Mouse (Mus musculus): ENCODE measurements around the gene Trib3. TPM values are rescaled to one million over a fixed set of nuclear protein-coding genes. Genes with fewer than 3 reads are reported as not detected.
A peak's percentile ranks its signal among the peaks of the same experiment; 100 is the strongest.
"Not testable (repeated sequence)": the region's sequence is repeated elsewhere in the genome, so short reads cannot be mapped to it uniquely, and the experiment has no call there.

Trib3 gene
- total RNA-seq, 2 experiments from 2014 or later: 3.6 to 3.8 TPM

GRCm38 (mm10) chr2:152324842-152325241 is 19.0 kb downstream of the Trib3 start:
- no peak for DNase-seq
- intact Hi-C loops (cut with DNase I): loop anchor here (5.0 kb wide), 1 partner anchor 37 kb away; no protein-coding TSS in a partner anchor

DNA sequence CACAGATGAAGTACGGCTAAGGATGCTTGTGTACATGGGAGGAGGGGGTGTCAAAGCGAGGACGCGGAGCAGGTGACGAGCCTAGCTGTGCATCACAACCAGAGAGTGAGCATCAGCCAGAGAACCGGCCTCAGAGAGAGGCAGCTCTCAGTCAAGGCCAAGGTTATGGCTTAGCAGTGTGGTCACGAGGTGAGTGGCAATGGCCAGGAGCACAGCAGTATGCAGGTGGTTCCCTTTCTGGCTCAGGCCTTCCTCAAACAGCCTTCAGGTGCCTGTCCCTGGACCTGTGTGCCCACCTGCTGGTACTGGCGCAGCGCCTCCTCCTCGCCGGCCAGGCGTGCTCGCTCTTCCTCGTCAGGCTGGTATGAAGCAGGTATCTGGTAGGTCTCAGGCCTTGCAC is 19.9 kb downstream of the Trib3 start:
- intact Hi-C loops (cut with DNase I): no loop called here
- no peak for DNase-seq

DNA sequence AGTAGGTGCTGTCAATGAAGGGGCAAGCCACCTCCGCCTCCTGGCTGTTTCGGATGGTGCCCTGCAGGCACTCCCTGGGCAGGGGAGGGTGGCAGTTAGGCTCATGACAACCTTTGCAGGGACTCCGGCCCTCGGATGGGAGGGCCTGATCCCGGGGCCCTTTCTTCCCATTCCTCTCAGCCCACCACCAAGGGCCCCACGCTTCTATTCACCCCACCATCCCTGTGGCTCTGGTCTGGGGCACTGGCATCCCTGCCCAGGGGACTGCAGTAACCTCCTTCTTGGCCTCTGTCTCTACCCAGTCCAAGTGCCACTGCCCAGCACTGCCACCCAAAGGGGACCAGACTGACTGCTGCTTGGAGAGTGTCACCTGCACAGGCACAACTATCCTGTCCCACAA is 21.6 kb downstream of the Trib3 start:
- intact Hi-C loops (cut with DNase I): no loop called here
- DNase-seq: no peak

DNA sequence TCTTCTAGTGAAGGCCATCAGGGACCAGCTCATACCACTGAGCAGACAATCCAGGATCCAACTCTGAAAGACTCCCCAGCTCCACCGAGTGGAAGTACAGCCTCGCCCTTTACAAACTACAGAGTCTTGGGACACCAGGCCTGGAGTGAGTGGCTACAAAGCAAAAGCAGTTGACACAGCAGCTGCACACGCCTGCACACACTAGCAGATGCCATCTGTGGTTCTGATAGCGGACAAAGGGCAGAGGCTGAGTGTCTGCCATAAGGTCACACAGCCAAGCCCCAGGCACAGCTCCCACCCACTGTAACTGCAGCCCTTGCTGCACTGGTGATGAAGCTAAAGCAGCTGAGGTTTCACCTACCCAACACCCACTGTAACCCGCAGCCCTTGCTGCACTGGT is 22.3 kb downstream of the Trib3 start:
- intact Hi-C loops (cut with DNase I): no loop called here

GRCm38 (mm10) chr2:152317054-152317453 is 26.8 kb downstream of the Trib3 start:
- DNase-seq: no peak
- intact Hi-C loops (cut with DNase I): no loop called here

More for the DNA sequence above, 22.3 kb downstream of the Trib3 start:
- DNase-seq: no peak

- no peak for DNase-seq
- intact Hi-C loops (cut with DNase I): no loop called here
Measured at GRCm38 (mm10) chr2:152313926-152314325, 29.9 kb downstream of the Trib3 start.

GRCm38 (mm10) chr2:152312996-152313395 is 30.8 kb downstream of the Trib3 start:
- DNase-seq: no peak
- intact Hi-C loops (cut with DNase I): no loop called here

DNA sequence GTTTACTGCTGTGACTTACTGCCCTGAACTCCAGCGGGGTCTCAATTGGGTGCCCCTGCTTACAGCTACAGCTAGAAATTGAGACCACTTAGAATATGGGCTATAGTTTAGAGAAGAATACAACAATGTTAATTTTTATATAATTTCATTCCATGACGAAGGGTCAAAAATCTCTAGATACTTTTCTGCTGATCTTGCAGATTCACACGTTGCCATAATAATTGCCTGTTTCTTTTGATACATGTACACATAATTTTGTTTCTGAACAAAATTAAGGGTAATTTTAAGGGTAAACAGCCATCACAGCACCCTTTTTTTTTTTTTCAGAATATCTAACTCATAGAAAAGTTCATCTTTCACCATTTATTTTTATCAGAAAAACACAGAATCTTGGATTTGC is 36.6 kb downstream of the Trib3 start:
- intact Hi-C loops (cut with DNase I): no loop called here
- DNase-seq: no peak

- no peak for DNase-seq
- intact Hi-C loops (cut with DNase I): no loop called here
Measured at GRCm38 (mm10) chr2:152305480-152305879, 38.4 kb downstream of the Trib3 start.

DNA sequence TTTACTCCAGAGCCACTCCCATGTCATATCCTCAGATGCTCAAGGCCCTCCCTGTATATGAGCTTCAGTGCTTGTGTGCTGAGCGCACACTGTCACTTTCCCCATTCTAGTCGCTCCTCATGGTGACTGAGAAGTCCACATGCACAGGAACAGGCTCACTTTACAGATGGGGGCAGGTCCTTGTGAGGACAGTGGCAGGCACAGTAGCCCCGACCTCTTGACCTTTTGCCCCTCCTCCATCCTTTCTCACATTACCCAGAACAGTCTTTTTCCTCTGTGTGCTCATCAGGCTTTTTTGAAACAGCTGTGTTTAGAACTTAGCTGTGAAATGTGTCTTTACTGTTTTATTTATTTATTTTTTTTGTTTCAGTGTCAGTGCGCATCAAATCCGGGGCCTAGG is 40.1 kb downstream of the Trib3 start:
- no peak for DNase-seq
- intact Hi-C loops (cut with DNase I): no loop called here

- intact Hi-C loops (cut with DNase I): no loop called here
- DNase-seq: no peak
Measured at GRCm38 (mm10) chr2:152302862-152303261, 41.0 kb downstream of the Trib3 start.

- peak in 1 of 2 experiments; percentile 16 for DNase-seq
- intact Hi-C loops (cut with DNase I): loop anchor here (5.0 kb wide), 1 partner anchor 73 kb away; no protein-coding TSS in a partner anchor
Measured at GRCm38 (mm10) chr2:152294541-152294940, 49.3 kb downstream of the Trib3 start.

DNA sequence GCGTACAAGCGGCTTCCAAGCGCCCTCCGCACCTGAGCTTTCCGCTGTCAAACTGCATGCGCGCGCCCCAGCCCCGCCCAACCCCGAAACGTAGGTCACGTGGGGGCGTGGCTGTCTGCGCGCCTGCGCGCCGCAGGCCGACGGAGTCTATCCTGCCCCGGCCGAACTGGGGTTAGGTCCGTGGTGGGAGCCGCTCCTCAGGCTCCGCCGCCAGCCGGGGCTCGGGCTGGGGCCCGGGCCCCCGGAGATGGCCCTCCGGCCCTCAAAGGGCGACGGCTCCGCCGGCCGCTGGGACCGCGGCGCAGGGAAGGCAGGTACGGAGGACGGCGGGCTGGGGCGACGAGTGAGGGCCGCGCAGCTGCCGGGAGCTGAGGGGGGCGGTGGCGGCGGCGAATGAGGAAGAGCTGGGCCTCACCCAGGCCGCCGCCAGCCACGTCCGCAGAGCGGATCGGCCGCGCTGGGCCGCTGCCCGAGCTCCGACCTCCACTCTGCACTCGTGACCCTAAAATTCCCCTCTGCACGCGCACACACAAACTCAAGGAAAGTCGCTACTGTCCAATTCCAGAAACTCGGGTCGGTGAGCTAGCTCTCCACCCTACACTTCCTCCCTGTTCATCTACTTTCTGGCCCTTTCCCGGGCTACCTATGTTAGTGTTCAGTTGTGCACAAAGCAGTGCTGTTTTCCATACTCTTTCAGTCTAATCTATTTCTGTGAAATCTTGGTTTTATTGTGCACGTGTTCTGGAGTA is 49.9 kb downstream of the Trib3 start, which contains the start of gene Tbc1d20:
Gene Tbc1d20 (plus strand): TSS at position 102 of the 749 bp plus-strand sequence.
- DNase-seq: peak; percentile 89 to 94
- intact Hi-C loops (cut with DNase I): loop anchor here (5.0 kb wide), 1 partner anchor 73 kb away; no protein-coding TSS in a partner anchor

GRCm38 (mm10) chr2:152293179-152293726 is 50.6 kb downstream of the Trib3 start:
- intact Hi-C loops (cut with DNase I): loop anchor here (5.0 kb wide), 1 partner anchor 74 kb away; no protein-coding TSS in a partner anchor
- no peak for DNase-seq

DNA sequence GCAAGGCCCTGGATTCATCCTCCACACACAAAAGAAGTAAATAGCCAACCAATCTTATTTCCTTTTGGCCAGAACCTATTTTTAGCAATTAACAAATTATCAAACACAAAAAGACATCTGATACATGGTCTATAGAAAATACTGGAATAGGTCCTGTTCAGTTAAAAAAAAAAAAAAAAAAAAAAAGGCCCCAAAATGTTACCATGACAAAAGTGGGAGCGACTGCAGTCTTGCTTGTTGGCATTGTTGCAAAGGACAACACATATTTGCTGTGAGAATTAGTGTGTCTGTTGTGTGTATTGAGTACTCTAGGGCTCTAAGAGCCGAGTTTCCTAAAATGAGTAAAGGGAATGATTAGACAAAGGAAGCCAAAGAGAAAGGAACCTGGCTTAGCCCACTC is 51.4 kb downstream of the Trib3 start:
- intact Hi-C loops (cut with DNase I): loop anchor here (5.0 kb wide), 1 partner anchor 75 kb away; no protein-coding TSS in a partner anchor
- no peak for DNase-seq

GRCm38 (mm10) chr2:152289623-152290022 is 54.2 kb downstream of the Trib3 start:
- DNase-seq: not testable (repeated sequence)
- intact Hi-C loops (cut with DNase I): loop anchor here (5.0 kb wide), 1 partner anchor 78 kb away; no protein-coding TSS in a partner anchor

DNA sequence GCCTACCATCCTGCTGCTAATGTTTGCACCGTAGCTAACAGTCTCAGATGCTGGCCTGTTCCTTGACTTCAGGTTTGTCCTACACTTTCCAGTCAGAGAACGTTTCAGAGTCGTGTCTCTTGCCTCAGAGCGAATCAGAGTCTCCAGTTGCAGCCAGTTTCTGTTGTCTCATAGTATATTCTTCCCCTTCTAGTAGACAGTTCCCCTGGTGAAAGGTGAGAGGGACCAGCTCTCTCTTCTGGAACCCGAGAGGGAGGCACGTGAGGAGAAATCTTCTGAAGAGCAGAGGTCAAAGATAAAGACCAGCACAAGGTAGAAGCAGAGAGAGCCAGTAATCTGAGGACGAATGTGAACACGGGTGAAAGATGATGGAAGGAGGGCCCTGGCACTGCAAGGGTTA is 55.8 kb downstream of the Trib3 start:
- DNase-seq: no peak
- intact Hi-C loops (cut with DNase I): no loop called here

DNA sequence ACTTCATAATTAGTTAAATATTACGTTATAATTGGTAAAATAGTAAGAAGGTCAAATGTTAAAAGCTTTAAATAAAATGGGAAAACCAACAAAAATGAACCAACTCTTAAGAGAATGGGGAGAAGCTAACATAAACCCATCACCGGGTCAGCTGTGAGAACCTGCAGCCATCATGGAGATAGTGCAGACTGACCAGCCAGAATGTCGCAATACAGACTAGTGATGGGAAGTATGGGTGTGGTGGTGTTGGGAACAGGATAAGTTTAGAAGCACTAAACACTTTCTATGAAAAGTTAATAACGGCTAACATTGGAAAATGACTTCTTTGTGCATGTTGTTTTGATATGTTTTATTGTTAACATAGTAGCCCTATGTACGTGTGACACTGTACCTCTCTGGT is 56.3 kb downstream of the Trib3 start:
- no peak for DNase-seq
- intact Hi-C loops (cut with DNase I): no loop called here

Data from heart, postnatal 36 days (tissue).